Mouse (Mus musculus) testis, adult 2 months (tissue): ENCODE measurements around the gene Slc34a3. TPM values are rescaled to one million over a fixed set of nuclear protein-coding genes. Genes with fewer than 3 reads are reported as not detected.
A peak's percentile ranks its signal among the peaks of the same experiment; 100 is the strongest.

ENCODE experiments used
- H3K27ac ChIP-seq: fragments of 200-500 bp; 2 replicates; pipeline ENCODE4 v1.5.1; 2012; ENCODE audit warnings: low read depth, low read length; ENCODE audit not compliant: control insufficient read depth, insufficient read depth
- H3K27me3 ChIP-seq: fragments of 200-500 bp; 2 replicates; pipeline ENCODE4 v1.6.1; 2012; ENCODE audit warnings: mild to moderate bottlenecking, low read length, moderate library complexity; ENCODE audit not compliant: control insufficient read depth, insufficient read depth
- H3K36me3 ChIP-seq: fragments of 200-500 bp; 2 replicates; pipeline ENCODE4 v1.6.1; 2012; ENCODE audit warnings: mild to moderate bottlenecking, low read length; ENCODE audit not compliant: control insufficient read depth, insufficient read depth
- H3K4me1 ChIP-seq: fragments of 200-500 bp; 2 replicates; pipeline ENCODE4 v1.6.1; 2012; ENCODE audit warnings: low read length; ENCODE audit not compliant: control insufficient read depth, insufficient read depth
- H3K4me3 ChIP-seq: fragments of 200-500 bp; 2 replicates; pipeline ENCODE4 v1.5.1; 2012; ENCODE audit warnings: low read depth, mild to moderate bottlenecking, low read length, moderate library complexity, mixed read lengths; ENCODE audit not compliant: control insufficient read depth
- CTCF ChIP-seq: fragments of 200-500 bp; IDR thresholded peaks from 2 replicates; pipeline ENCODE4 v1.5.1; 2012; ENCODE audit warnings: low read depth, mild to moderate bottlenecking, inconsistent platforms, low read length, moderate library complexity; ENCODE audit not compliant: control insufficient read depth, insufficient read depth, insufficient replicate concordance
- POLR2A ChIP-seq: fragments of 200-500 bp; IDR thresholded peaks from 2 replicates; pipeline ENCODE4 v1.6.1; 2012; ENCODE audit warnings: low read depth, mild to moderate bottlenecking, inconsistent platforms, low read length, moderate library complexity; ENCODE audit not compliant: control insufficient read depth
- polyA plus RNA-seq: library from polyadenylated mRNA; depleted of rRNA; stranded (reverse); fragments of >200 nt; gene quantifications from 2 replicates; pipeline ENCODE4 v1.2.3, GENCODE M21; 2012; rRNA removed

The Slc34a3 gene
- polyA plus RNA-seq, result 0.48 and 0.55 TPM in 2 replicates

- H3K4me1 ChIP-seq, result no peaks in the 10 kb centered on the region
- no peak within 1 kb of the TSS for H3K4me3 ChIP-seq
- no peaks in the 10 kb centered on the region for H3K36me3 ChIP-seq
- H3K27ac ChIP-seq, result no peak within 1 kb of the TSS
- TF ChIP-seq CTCF (no peak), POLR2A (no peak)
- H3K27me3 ChIP-seq, result no peaks in the 10 kb centered on the region
Observed at GRCm38 (mm10) chr2:25234050-25234449, at the start of gene Slc34a3. TSS of gene Slc34a3 (minus strand) at chr2:25234364.

DNA sequence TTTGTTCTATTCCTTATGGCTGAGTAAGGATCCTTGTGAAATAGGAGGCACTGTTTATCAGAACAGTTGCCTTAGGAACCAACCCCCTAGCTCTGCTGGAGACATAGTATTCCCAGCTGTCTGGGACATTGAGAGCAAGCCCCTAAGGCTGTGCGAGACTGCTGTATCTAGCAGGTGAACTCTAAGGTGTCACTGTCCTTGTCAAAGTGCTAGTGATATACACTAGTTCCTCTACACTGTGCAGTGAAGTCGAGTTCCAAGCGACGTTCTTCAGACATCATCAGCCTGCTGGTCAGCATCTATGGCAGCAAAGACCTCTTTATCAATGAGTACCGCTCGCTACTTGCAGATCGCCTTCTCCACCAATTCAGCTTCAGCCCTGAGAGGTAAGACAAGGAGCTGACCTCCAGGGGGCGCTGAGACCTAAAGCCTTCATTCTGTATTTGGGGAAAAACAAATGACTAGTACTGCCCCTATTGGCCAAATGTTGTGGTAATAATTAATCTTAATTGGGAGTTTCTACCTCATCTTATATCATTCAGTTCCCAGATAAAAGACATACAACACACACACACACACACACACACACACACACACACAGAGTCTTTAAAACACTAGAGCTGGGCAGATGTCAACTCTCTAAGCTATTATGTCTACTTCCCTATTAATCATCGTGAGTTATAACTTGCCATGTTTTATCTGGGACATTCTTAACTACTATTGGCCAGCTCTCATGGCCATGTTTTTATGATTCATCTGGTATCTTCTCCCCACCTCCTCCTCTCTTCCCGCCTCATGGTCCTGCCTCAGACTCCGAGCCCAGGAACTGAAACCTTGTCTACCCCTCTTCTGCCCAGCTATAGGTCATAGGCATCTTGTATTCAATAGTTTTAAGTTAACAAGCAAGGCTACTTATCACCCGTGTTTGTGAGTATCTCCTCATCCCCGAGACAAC lies 45.0 kb upstream of the Slc34a3 start:
- TF ChIP-seq POLR2A, result no peak
- TF ChIP-seq CTCF, result peak; percentile 36; the same call in 1 of the 2 replicates
- no peaks in the 10 kb centered on the region; the same call in 1 of the 2 replicates for H3K36me3 ChIP-seq
- no peaks in the 10 kb centered on the region for H3K4me1 ChIP-seq
- H3K4me3 ChIP-seq, result no peak overlapping the region
- no peaks in the 10 kb centered on the region for H3K27me3 ChIP-seq
- H3K27ac ChIP-seq, result no peak overlapping the region

GRCm38 (mm10) chr2:25273010-25273409 lies 38.8 kb upstream of the Slc34a3 start:
- Histone ChIP-seq H3K4me3 (peak overlapping the region; percentile 91), H3K27ac (peak overlapping the region; percentile 37; the same call in 1 of the 2 replicates), H3K27me3 (no peaks in the 10 kb centered on the region), H3K36me3 (no peaks in the 10 kb centered on the region), H3K4me1 (peaks cover 8% of the 10 kb centered on the region)
- TF ChIP-seq CTCF (no peak), POLR2A (no peak)

DNA sequence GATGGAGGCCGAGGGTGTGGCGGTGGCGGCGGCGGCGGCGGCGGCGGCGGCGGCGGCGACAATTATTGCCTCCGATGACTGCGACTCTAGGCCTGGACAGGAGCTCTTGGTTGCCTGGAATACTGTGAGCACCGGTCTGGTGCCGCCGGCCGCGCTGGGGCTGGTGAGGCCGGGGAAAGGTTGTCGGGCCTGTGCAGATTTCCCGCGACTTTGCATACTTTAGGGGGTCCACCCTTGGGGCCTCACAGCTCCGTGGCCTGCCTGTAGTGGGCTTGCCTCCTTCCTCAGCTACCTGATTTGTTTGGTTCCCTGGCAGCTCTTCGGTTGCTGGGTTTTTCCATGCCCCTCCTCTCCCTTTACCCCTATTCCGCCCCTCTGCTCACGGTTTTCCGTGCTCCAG lies 38.4 kb upstream of the Slc34a3 start:
- Histone ChIP-seq H3K4me1 (peaks cover 8% of the 10 kb centered on the region), H3K4me3 (peak overlapping the region; percentile 91), H3K36me3 (no peaks in the 10 kb centered on the region), H3K27me3 (no peaks in the 10 kb centered on the region), H3K27ac (peak overlapping the region; percentile 37; the same call in 1 of the 2 replicates)
- TF ChIP-seq POLR2A, result no peak
- TF ChIP-seq CTCF, result no peak

DNA sequence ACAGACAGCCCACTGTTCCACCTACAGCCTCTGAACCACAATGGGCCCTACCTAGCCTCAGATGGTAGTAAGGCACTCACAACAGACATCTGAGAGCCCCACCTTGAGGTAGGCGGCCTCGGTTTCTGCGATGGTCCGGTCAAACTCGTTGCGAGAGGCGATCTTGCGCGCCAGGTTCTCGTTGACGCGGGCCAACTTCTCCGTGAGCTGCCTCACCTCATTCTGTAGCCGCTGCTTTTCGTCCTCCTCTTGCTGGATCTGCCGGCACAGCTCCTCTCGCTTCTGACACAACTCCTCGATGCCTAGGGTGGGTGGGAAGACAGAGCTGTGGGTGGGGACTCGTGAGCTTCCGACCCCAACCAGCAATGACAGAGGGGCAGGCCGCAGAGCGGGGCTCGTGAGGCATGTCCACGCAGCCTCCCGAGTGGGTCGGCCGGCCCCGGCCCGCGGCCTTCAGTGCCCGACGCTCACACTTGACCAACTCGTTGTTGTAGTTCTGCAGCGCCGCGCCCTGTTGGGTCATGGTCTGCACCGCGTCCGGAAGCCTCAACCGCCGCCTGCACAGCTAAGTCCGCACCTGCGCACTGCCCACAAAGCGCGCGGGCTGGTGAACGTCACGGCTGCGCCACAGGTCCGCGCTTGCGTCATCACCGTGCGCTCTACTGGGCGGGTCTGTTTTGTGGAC lies 37.8 kb upstream of the Slc34a3 start, which contains the start of the genes Ssna1 and Anapc2:
Gene Ssna1, minus strand, starts transcription at position 612 of the 685 bp plus-strand sequence.
Gene Anapc2, plus strand, starts transcription at position 652 of the 685 bp plus-strand sequence.
- TF ChIP-seq POLR2A (peak; percentile 99), CTCF (no peak; the same call in 1 of the 2 replicates)
- Histone ChIP-seq H3K36me3 (no peaks in the 10 kb centered on the region), H3K4me3 (peak within 1 kb of the TSS; percentile 91), H3K4me1 (peaks cover 8% of the 10 kb centered on the region), H3K27ac (peak within 1 kb of the TSS; percentile 80), H3K27me3 (no peaks in the 10 kb centered on the region)

DNA sequence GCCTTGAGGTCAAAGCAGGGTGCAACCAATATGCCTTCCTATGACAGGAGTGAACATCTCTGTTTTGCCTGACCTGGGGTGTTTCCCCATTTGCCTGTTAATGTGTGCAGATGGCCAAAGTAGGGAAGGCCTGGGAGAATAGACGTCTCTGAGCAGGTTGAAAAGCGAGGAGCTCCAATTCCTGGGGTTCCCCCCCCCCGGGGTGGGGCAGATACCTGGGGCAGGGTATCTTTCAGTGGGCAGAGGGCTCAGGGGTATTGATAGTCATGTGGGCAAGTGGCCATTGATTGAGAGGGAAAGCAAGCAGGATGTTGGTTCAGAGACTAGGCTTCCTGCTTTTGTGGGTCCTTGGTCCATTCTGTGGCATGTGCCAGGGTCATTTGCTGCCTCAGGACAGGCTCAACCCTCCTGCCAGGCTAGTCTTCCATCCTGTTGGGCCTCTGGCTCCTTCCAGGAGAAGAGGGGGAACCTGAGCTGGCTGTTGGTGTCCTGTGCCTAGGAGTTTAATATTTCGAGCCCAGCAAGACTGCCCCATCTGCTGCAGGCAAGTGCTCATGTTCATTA lies 33.7 kb upstream of the Slc34a3 start:
- peaks cover 24% of the 10 kb centered on the region for H3K4me1 ChIP-seq
- H3K4me3 ChIP-seq, result no peak overlapping the region
- no peaks in the 10 kb centered on the region for H3K27me3 ChIP-seq
- no peak overlapping the region for H3K27ac ChIP-seq
- no peak for TF ChIP-seq POLR2A
- TF ChIP-seq CTCF, result no peak
- no peaks in the 10 kb centered on the region; the same call in 1 of the 2 replicates for H3K36me3 ChIP-seq

GRCm38 (mm10) chr2:25267241-25267640 lies 33.1 kb upstream of the Slc34a3 start:
- no peaks in the 10 kb centered on the region for H3K27me3 ChIP-seq
- H3K4me3 ChIP-seq, result no peak overlapping the region

More at GRCm38 (mm10) chr2:25267241-25267640, 33.1 kb upstream of the Slc34a3 start:
- Histone ChIP-seq H3K4me1 (peaks cover 22% of the 10 kb centered on the region), H3K36me3 (no peaks in the 10 kb centered on the region; the same call in 1 of the 2 replicates), H3K27ac (no peak overlapping the region)
- TF ChIP-seq CTCF (no peak), POLR2A (no peak)
